Mouse (Mus musculus): ENCODE results near the gene Gart. TPM values are rescaled to one million over a fixed set of nuclear protein-coding genes. Genes with fewer than 3 reads are reported as not detected.

Gene Gart
- polyA plus RNA-seq, 1 experiment from 2014 or later = 113 TPM

GRCm38 (mm10) chr16:91601081-91601480 is 45.7 kb downstream of the Gart start:
- DNase-seq (ENCODE audit: low spot score) (no peak), ATAC-seq (replicated peaks; ENCODE audit: insufficient number of reproducible peaks, low FRiP score, low TSS enrichment, low read depth) (no peak)
- no peak overlapping the region for H3K9ac ChIP-seq (replicated peaks; ENCODE audit: low read length)
- H3K4me3 ChIP-seq (ENCODE audit: low read depth, low read length) = no peak overlapping the region
- peaks cover 4% of the 10 kb centered on the region; the same call in 1 of the 2 replicates for H3K4me1 ChIP-seq (ENCODE audit: control insufficient read depth, insufficient read depth, low read length)
- no peaks in the 10 kb centered on the region for H3K9me3 ChIP-seq (replicated peaks; ENCODE audit: control insufficient read depth, low read length)
- H3K27ac ChIP-seq (replicated peaks; ENCODE audit: low read depth, low read length) = no peak overlapping the region
- 83% methylated on average over 4 of the region's 4 CpGs for WGBS
- no peak overlapping the region for H3K4me2 ChIP-seq (ENCODE audit: low read depth, low read length)
- H3K36me3 ChIP-seq (replicated peaks; ENCODE audit: control insufficient read depth, insufficient read depth, low read depth, low read length) = no peaks in the 10 kb centered on the region
- no peaks in the 10 kb centered on the region for H3K27me3 ChIP-seq (ENCODE audit: control insufficient read depth, insufficient read depth, low read length)

GRCm38 (mm10) chr16:91599242-91599641 is 47.5 kb downstream of the Gart start:
- Histone ChIP-seq H3K4me1 (ENCODE audit: control insufficient read depth, insufficient read depth, low read length) (peaks cover 4% of the 10 kb centered on the region; the same call in 1 of the 2 replicates), H3K27ac (replicated peaks; ENCODE audit: low read depth, low read length) (no peak overlapping the region), H3K4me3 (ENCODE audit: low read depth, low read length) (no peak overlapping the region), H3K4me2 (ENCODE audit: low read depth, low read length) (no peak overlapping the region), H3K9me3 (replicated peaks; ENCODE audit: control insufficient read depth, low read length) (no peaks in the 10 kb centered on the region), H3K36me3 (replicated peaks; ENCODE audit: control insufficient read depth, insufficient read depth, low read depth, low read length) (no peaks in the 10 kb centered on the region), H3K9ac (replicated peaks; ENCODE audit: low read length) (no peak overlapping the region), H3K27me3 (ENCODE audit: control insufficient read depth, insufficient read depth, low read length) (no peaks in the 10 kb centered on the region)
- DNase-seq (ENCODE audit: low spot score) (no peak), ATAC-seq (replicated peaks; ENCODE audit: insufficient number of reproducible peaks, low FRiP score, low TSS enrichment, low read depth) (no peak)

DNA sequence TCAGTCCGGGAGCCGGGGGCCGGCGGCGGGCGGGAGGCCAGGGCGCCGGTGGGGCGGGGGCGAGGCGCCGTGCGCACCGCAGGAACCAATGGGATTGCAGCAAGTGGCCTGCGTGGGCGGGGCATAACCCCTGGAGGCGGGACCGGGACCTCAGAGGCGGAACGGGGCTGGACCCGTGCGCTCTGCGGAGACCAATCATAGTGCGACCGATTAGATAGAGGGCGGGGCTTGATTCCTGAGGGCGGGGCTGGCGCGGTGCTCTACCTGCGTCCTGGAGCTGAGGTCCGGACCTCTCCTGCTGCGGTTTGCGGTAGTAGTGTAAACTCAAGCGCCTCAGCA is 49.1 kb downstream of the Gart start, which contains the start of gene Tmem50b:
Gene Tmem50b (minus strand): TSS at position 129 of the 339 bp plus-strand sequence.
- under 1% methylated on average over 34 of the region's 34 CpGs for WGBS
- peak; percentile 98 for DNase-seq (ENCODE audit: low spot score)

GRCm38 (mm10) chr16:91596779-91597671 is 49.7 kb downstream of the Gart start:
- H3K27ac ChIP-seq (replicated peaks; ENCODE audit: low read depth, low read length) = 0 out of 2 replicates have a peak overlapping the region, but pooled peaks have one; percentile 28

More for the DNA sequence above, 49.1 kb downstream of the Gart start, which contains the start of gene Tmem50b:
- Histone ChIP-seq H3K4me1 (ENCODE audit: control insufficient read depth, insufficient read depth, low read length) (peaks cover 4% of the 10 kb centered on the region; the same call in 1 of the 2 replicates), H3K27ac (replicated peaks; ENCODE audit: low read depth, low read length) (0 out of 2 replicates have a peak within 1 kb of the TSS, but pooled peaks have one; percentile 28), H3K9ac (replicated peaks; ENCODE audit: low read length) (peak within 1 kb of the TSS; percentile 74), H3K9me3 (replicated peaks; ENCODE audit: control insufficient read depth, low read length) (no peaks in the 10 kb centered on the region), H3K4me2 (ENCODE audit: low read depth, low read length) (peak within 1 kb of the TSS; percentile 92), H3K27me3 (ENCODE audit: control insufficient read depth, insufficient read depth, low read length) (no peaks in the 10 kb centered on the region), H3K4me3 (ENCODE audit: low read depth, low read length) (peak within 1 kb of the TSS; percentile 73), H3K36me3 (replicated peaks; ENCODE audit: control insufficient read depth, insufficient read depth, low read depth, low read length) (no peaks in the 10 kb centered on the region)
- ATAC-seq (replicated peaks; ENCODE audit: insufficient number of reproducible peaks, low FRiP score, low TSS enrichment, low read depth) = peak; percentile 99

DNA sequence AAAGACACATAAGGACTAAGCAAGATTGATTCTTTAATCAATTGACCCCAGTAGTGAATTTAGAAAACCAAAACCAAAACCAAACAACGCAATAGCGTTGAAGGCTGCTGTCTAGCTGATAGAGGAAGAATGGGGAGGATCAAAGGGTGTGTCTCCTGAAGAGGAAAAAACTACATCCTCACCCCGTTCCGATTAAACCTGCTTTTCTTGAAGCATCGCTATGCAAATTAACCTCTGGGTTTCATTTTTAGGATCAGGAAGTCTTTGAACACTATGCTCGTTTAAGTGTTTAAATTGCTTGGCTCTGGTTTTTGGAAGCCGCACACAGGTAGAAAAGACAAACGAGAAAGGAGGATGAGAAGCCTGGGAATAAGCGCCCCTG is 50.4 kb downstream of the Gart start:
- peaks cover 4% of the 10 kb centered on the region; the same call in 1 of the 2 replicates for H3K4me1 ChIP-seq (ENCODE audit: control insufficient read depth, insufficient read depth, low read length)
- ATAC-seq (replicated peaks; ENCODE audit: insufficient number of reproducible peaks, low FRiP score, low TSS enrichment, low read depth) (no peak), DNase-seq (ENCODE audit: low spot score) (no peak)
- 16% methylated on average over 9 of the region's 9 CpGs for WGBS
- H3K4me2 ChIP-seq (ENCODE audit: low read depth, low read length) = peak overlapping the region; percentile 92
- H3K9ac ChIP-seq (replicated peaks; ENCODE audit: low read length) = no peak overlapping the region; the same call in 1 of the 2 replicates
- no peaks in the 10 kb centered on the region for H3K27me3 ChIP-seq (ENCODE audit: control insufficient read depth, insufficient read depth, low read length)
- H3K36me3 ChIP-seq (replicated peaks; ENCODE audit: control insufficient read depth, insufficient read depth, low read depth, low read length) = no peaks in the 10 kb centered on the region
- no peaks in the 10 kb centered on the region for H3K9me3 ChIP-seq (replicated peaks; ENCODE audit: control insufficient read depth, low read length)
- H3K27ac ChIP-seq (replicated peaks; ENCODE audit: low read depth, low read length) = no peak overlapping the region
- peak overlapping the region; percentile 73 for H3K4me3 ChIP-seq (ENCODE audit: low read depth, low read length)

More at GRCm38 (mm10) chr16:91596779-91597671, 49.7 kb downstream of the Gart start:
- under 1% methylated on average over 75 of the region's 75 CpGs for WGBS
- H3K36me3 ChIP-seq (replicated peaks; ENCODE audit: control insufficient read depth, insufficient read depth, low read depth, low read length) = no peaks in the 10 kb centered on the region
- H3K9me3 ChIP-seq (replicated peaks; ENCODE audit: control insufficient read depth, low read length) = no peaks in the 10 kb centered on the region
- H3K9ac ChIP-seq (replicated peaks; ENCODE audit: low read length) = peak overlapping the region; percentile 74
- peak overlapping the region; percentile 92 for H3K4me2 ChIP-seq (ENCODE audit: low read depth, low read length)
- peak; percentile 41 for DNase-seq (ENCODE audit: low spot score)
- ATAC-seq (replicated peaks; ENCODE audit: insufficient number of reproducible peaks, low FRiP score, low TSS enrichment, low read depth) = no peak; the same call in 1 of the 2 replicates
- H3K4me1 ChIP-seq (ENCODE audit: control insufficient read depth, insufficient read depth, low read length) = peaks cover 4% of the 10 kb centered on the region; the same call in 1 of the 2 replicates
- no peaks in the 10 kb centered on the region for H3K27me3 ChIP-seq (ENCODE audit: control insufficient read depth, insufficient read depth, low read length)
- H3K4me3 ChIP-seq (ENCODE audit: low read depth, low read length) = peak overlapping the region; percentile 73

GRCm38 (mm10) chr16:91595076-91595475 is 51.7 kb downstream of the Gart start:
- DNase-seq (ENCODE audit: low spot score) (no peak), ATAC-seq (replicated peaks; ENCODE audit: insufficient number of reproducible peaks, low FRiP score, low TSS enrichment, low read depth) (no peak)
- H3K36me3 ChIP-seq (replicated peaks; ENCODE audit: control insufficient read depth, insufficient read depth, low read depth, low read length) = no peaks in the 10 kb centered on the region
- whole genome bisulfite sequencing = 72% methylated on average over 6 of the region's 6 CpGs
- H3K9me3 ChIP-seq (replicated peaks; ENCODE audit: control insufficient read depth, low read length) = no peaks in the 10 kb centered on the region
- no peak overlapping the region for H3K9ac ChIP-seq (replicated peaks; ENCODE audit: low read length)
- H3K4me2 ChIP-seq (ENCODE audit: low read depth, low read length) = no peak overlapping the region
- H3K27me3 ChIP-seq (ENCODE audit: control insufficient read depth, insufficient read depth, low read length) = no peaks in the 10 kb centered on the region
- H3K4me3 ChIP-seq (ENCODE audit: low read depth, low read length) = no peak overlapping the region
- H3K4me1 ChIP-seq (ENCODE audit: control insufficient read depth, insufficient read depth, low read length) = peaks cover 4% of the 10 kb centered on the region; the same call in 1 of the 2 replicates
- H3K27ac ChIP-seq (replicated peaks; ENCODE audit: low read depth, low read length) = no peak overlapping the region

DNA sequence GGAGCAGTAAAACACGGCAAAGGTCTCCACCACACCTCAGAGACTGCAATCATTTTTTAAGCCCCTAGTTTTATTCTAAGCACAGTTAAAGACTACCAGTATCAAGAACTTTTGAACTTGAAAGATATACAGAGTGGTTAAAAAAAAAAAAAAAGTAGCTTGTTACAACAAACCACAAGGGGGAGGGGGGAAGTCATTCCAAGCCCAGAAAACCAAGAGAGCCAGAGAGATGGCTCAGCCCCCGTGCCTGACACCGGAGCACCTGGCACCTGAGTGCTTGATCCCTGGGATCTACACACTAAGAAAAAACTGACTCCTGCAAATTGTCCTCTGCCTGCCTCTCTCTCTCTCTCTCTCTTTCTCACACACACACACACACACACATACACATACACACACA is 53.5 kb downstream of the Gart start:
- H3K9ac ChIP-seq (replicated peaks; ENCODE audit: low read length) = no peak overlapping the region
- WGBS = 83% methylated on average over 3 of the region's 3 CpGs

GRCm38 (mm10) chr16:91592162-91592561 is 54.6 kb downstream of the Gart start:
- H3K4me1 ChIP-seq (ENCODE audit: control insufficient read depth, insufficient read depth, low read length) = peaks cover 4% of the 10 kb centered on the region; the same call in 1 of the 2 replicates
- DNase-seq (ENCODE audit: low spot score) = no peak
- no peaks in the 10 kb centered on the region for H3K9me3 ChIP-seq (replicated peaks; ENCODE audit: control insufficient read depth, low read length)
- H3K36me3 ChIP-seq (replicated peaks; ENCODE audit: control insufficient read depth, insufficient read depth, low read depth, low read length) = no peaks in the 10 kb centered on the region
- H3K4me2 ChIP-seq (ENCODE audit: low read depth, low read length) = no peak overlapping the region
- WGBS = 65% methylated on average over 8 of the region's 8 CpGs
- H3K9ac ChIP-seq (replicated peaks; ENCODE audit: low read length) = no peak overlapping the region
- H3K4me3 ChIP-seq (ENCODE audit: low read depth, low read length) = no peak overlapping the region
- no peak for ATAC-seq (replicated peaks; ENCODE audit: insufficient number of reproducible peaks, low FRiP score, low TSS enrichment, low read depth)
- no peak overlapping the region for H3K27ac ChIP-seq (replicated peaks; ENCODE audit: low read depth, low read length)
- H3K27me3 ChIP-seq (ENCODE audit: control insufficient read depth, insufficient read depth, low read length) = no peaks in the 10 kb centered on the region

More for the DNA sequence above, 53.5 kb downstream of the Gart start:
- no peak overlapping the region for H3K4me3 ChIP-seq (ENCODE audit: low read depth, low read length)
- ATAC-seq (replicated peaks; ENCODE audit: insufficient number of reproducible peaks, low FRiP score, low TSS enrichment, low read depth) = no peak
- H3K27me3 ChIP-seq (ENCODE audit: control insufficient read depth, insufficient read depth, low read length) = no peaks in the 10 kb centered on the region
- H3K36me3 ChIP-seq (replicated peaks; ENCODE audit: control insufficient read depth, insufficient read depth, low read depth, low read length) = no peaks in the 10 kb centered on the region
- H3K4me1 ChIP-seq (ENCODE audit: control insufficient read depth, insufficient read depth, low read length) = peaks cover 4% of the 10 kb centered on the region; the same call in 1 of the 2 replicates
- no peaks in the 10 kb centered on the region for H3K9me3 ChIP-seq (replicated peaks; ENCODE audit: control insufficient read depth, low read length)
- DNase-seq (ENCODE audit: low spot score) = no peak
- H3K27ac ChIP-seq (replicated peaks; ENCODE audit: low read depth, low read length) = no peak overlapping the region
- no peak overlapping the region for H3K4me2 ChIP-seq (ENCODE audit: low read depth, low read length)
